26 mouse cellular contexts compared by ENCODE assay signal in the genomic region with DNA sequence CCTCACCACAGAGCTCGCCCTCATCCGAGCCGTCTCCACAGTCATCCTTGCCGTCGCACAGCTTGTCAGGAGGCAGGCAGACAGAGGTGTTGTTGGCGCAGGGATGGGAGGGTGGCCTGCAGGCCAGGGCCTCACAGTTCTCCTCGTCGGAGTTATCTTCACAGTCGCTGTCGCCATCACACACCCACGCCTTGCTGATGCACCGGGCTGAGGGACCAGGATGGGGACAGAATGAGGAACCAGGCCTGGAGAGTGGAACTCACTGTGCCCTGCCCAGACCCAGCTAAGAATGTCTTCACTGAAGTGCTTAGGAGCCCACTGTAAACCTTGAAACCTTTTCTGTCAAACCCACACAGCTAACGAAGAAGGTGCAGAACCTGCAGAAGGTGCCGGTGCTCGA. TPM values are rescaled to one million over a fixed set of nuclear protein-coding genes. Genes with fewer than 3 reads are reported as not detected.
DNase-seq lines count a peak whose midpoint lies in the region; ATAC-seq lines count a peak whose summit lies in the region.
"Had no signal": no experiment of that assay in that cellular context is flagged by ENCODE, and none has a peak within 500 bp of the region (broad histone marks: within the 10 kb centered on the region; RNA-seq: fewer than 3 reads in every experiment).

No protein-coding gene starts in this region.

- no peak overlapping the region for H3K4me3 ChIP-seq in macrophage (ENCODE audit: inconsistent target)
- H3K4me3 ChIP-seq in kidney, embryonic 14.5 days (ENCODE audit: low read length) = no peak overlapping the region
- H3K4me3 ChIP-seq: forebrain, embryonic 15.5 days; hindbrain, embryonic 13.5 days; layer of hippocampus, adult 2 months; limb, embryonic 12.5 days; midbrain, embryonic 13.5 days had no signal

- 0 out of 2 replicates have a peak overlapping the region, but pooled peaks have one; percentile 7 for H3K27ac ChIP-seq in macrophage
- no peak overlapping the region for H3K27ac ChIP-seq in kidney, embryonic 14.5 days (ENCODE audit: low read depth, low read length)
- H3K27ac ChIP-seq: forebrain, embryonic 15.5 days; hindbrain, embryonic 13.5 days; layer of hippocampus, adult 2 months; limb, embryonic 12.5 days; liver, embryonic 14.5 days; midbrain, embryonic 13.5 days had no signal

- H3K9ac ChIP-seq in kidney, embryonic 14.5 days (ENCODE audit: low read depth, low read length) = no peak overlapping the region
- H3K9ac ChIP-seq: forebrain, embryonic 15.5 days; hindbrain, embryonic 13.5 days; limb, embryonic 12.5 days; liver, embryonic 14.5 days; midbrain, embryonic 13.5 days had no signal

- no peaks in the 10 kb centered on the region for H3K9me3 ChIP-seq in kidney, embryonic 14.5 days (ENCODE audit: control insufficient read depth, low read length)
- H3K9me3 ChIP-seq: forebrain, embryonic 15.5 days; G1E; hindbrain, embryonic 13.5 days; limb, embryonic 12.5 days; midbrain, embryonic 13.5 days had no signal

- ATAC-seq in kidney, embryonic 14.5 days (ENCODE audit: low FRiP score, low TSS enrichment) = no peak
- ATAC-seq: forebrain, embryonic 15.5 days; inflammation-experienced regulatory T-cells, adult 6 months; midbrain, embryonic 13.5 days had no signal

- H3K4me2 ChIP-seq in kidney, embryonic 14.5 days (replicated peaks; ENCODE audit: low read depth, low read length) = no peak overlapping the region
- H3K4me2 ChIP-seq: forebrain, embryonic 15.5 days; hindbrain, embryonic 13.5 days; limb, embryonic 12.5 days; midbrain, embryonic 13.5 days had no signal

- DNase-seq in layer of hippocampus, adult 9-11 months = peak; percentile 73
- no peak for DNase-seq in layer of hippocampus, postnatal 36 days
- peak; percentile 49 for DNase-seq in right cerebral cortex, adult 18-20 months
- no peak for DNase-seq in right cerebral cortex, postnatal 36 days (ENCODE audit: low spot score in 2 of 2)
- no peak for DNase-seq in cerebellum, adult 9-10 months
- DNase-seq: adrenal gland, adult 8-10 months; B cell, adult 2 months; cerebellum, adult 8-10 months; gastrocnemius, postnatal 14 days; heart, postnatal 36 days; kidney, adult 18-20 months; kidney, postnatal 10 days; right cerebral cortex, postnatal 14 days; thymus, postnatal 14 days had no signal

- peaks cover 99% of the 10 kb centered on the region for H3K36me3 ChIP-seq in macrophage (ENCODE audit: inconsistent target)
- H3K36me3 ChIP-seq in kidney, embryonic 14.5 days (ENCODE audit: control insufficient read depth, insufficient read depth, low read length) = peaks cover 69% of the 10 kb centered on the region
- H3K36me3 ChIP-seq: G1E had no signal

- no peaks in the 10 kb centered on the region for H3K27me3 ChIP-seq in kidney, embryonic 14.5 days (ENCODE audit: control insufficient read depth, insufficient read depth, low read length)
- H3K27me3 ChIP-seq: CH12.LX; forebrain, embryonic 15.5 days; hindbrain, embryonic 13.5 days; limb, embryonic 12.5 days; midbrain, embryonic 13.5 days had no signal

- H3K79me2 ChIP-seq in macrophage (ENCODE audit: inconsistent target) = peaks cover 88% of the 10 kb centered on the region

- 0 out of 2 replicates have a peak, but pooled peaks cover 3% of the 10 kb centered on the region for H3K4me1 ChIP-seq in kidney, embryonic 14.5 days (ENCODE audit: control insufficient read depth, insufficient read depth, low read length)
- H3K4me1 ChIP-seq: forebrain, embryonic 15.5 days; hindbrain, embryonic 13.5 days; limb, embryonic 12.5 days; midbrain, embryonic 13.5 days had no signal

- 75% methylated on average over 15 of the region's 15 CpGs for WGBS in macrophage (ENCODE audit: missing documents)
- 85% methylated on average over 15 of the region's 15 CpGs for WGBS in kidney, embryonic 14.5 days

RNA-seq across cellular contexts. Expression of a gene that starts 43.0 kb away (rescaled TPM):
- total RNA-seq in layer of hippocampus, postnatal 36 days (2021) = 100 to 1,000 TPM; 268 to 307 TPM
- 1,000 to 10,000 TPM in 10 of 26 experiments, 100 to 1,000 TPM in 16; 161 to 1,849 (median 957) TPM for total RNA-seq in macrophage (2018; cell fraction: chromatin; rRNA removed)
- total RNA-seq in macrophage (2018; cell fraction: cytosol; rRNA removed) = 100 to 1,000 TPM; 187 to 924 (median 416) TPM
- total RNA-seq in macrophage (2018; cell fraction: nucleus; rRNA removed) = 1,000 to 10,000 TPM in 20 of 26 experiments, 100 to 1,000 TPM in 6; 439 to 3,096 (median 1,237) TPM
- 315 to 785 TPM (median 440 TPM) in 3 replicates for polyA plus RNA-seq in macrophage (2018)
- 44.2 and 54.9 TPM in 2 replicates for polyA plus RNA-seq in kidney, embryonic 14.5 days (2014; fragmentation: Nextera tagmentation; extraction: Ambion mirVana)

RNA-seq across cellular contexts. Expression of a gene that starts 43.6 kb away (rescaled TPM):
- total RNA-seq in layer of hippocampus, postnatal 36 days (2021) = 1 to 10 TPM; 1.3 to 1.7 TPM
- total RNA-seq in macrophage (2018; cell fraction: chromatin; rRNA removed) = not detected
- total RNA-seq in macrophage (2018; cell fraction: cytosol; rRNA removed) = not detected
- total RNA-seq in macrophage (2018; cell fraction: nucleus; rRNA removed) = under 1 TPM in 2 of 26 experiments, not detected in 24; 0.48 to 0.69 TPM
- polyA plus RNA-seq in macrophage (2018) = not detected in 3 replicates
- 0.49 and 1.2 TPM in 2 replicates for polyA plus RNA-seq in kidney, embryonic 14.5 days (2014; fragmentation: Nextera tagmentation; extraction: Ambion mirVana)
- polyA plus RNA-seq: inflammation-experienced regulatory T-cells, adult 6 months; spleen, adult 2 months had no signal

RNA-seq across cellular contexts. Expression of a gene that starts 55.7 kb away (rescaled TPM):
- total RNA-seq in layer of hippocampus, postnatal 36 days (2021) = 10 to 100 TPM; 27.4 to 29.9 TPM
- total RNA-seq in macrophage (2018; cell fraction: chromatin; rRNA removed) = 10 to 100 TPM in 19 of 26 experiments, 1 to 10 TPM in 7; 3.9 to 38.4 (median 20.7) TPM
- total RNA-seq in macrophage (2018; cell fraction: cytosol; rRNA removed) = 10 to 100 TPM in 25 of 26 experiments, 1 to 10 TPM in 1; 9.3 to 16.3 (median 14.4) TPM
- total RNA-seq in macrophage (2018; cell fraction: nucleus; rRNA removed) = 10 to 100 TPM in 19 of 26 experiments, 1 to 10 TPM in 7; 3.7 to 40.0 (median 16.5) TPM
- polyA plus RNA-seq in macrophage (2018) = 14.8 to 30.5 TPM (median 16.0 TPM) in 3 replicates
- 68.9 and 99.8 TPM in 2 replicates for polyA plus RNA-seq in kidney, embryonic 14.5 days (2014; fragmentation: Nextera tagmentation; extraction: Ambion mirVana)

Comparison
In these comparisons a context has a peak if more than half of its experiments do, and no peak if none do; other contexts are left out.
1. DNase-seq: peak in layer of hippocampus, adult 9-11 months (single experiment) and right cerebral cortex, adult 18-20 months (single experiment); none in layer of hippocampus, postnatal 36 days (0 of 2), right cerebral cortex, postnatal 36 days (0 of 2) and cerebellum, adult 9-10 months (single experiment).